Mouse (Mus musculus) E14TG2a.4 (cell line): Measurements from ENCODE around the gene Fra10ac1.

Experiments
- CTCF ChIP-seq: conservative IDR thresholded peaks from 2 replicates; pipeline ENCODE4 v1.5.1; 2014; ENCODE audit warnings: low read length
- NANOG ChIP-seq: IDR thresholded peaks from 2 replicates; pipeline ENCODE4 v1.6.1; 2014; ENCODE audit warnings: borderline replicate concordance, low read length, mixed read lengths
- POU5F1 ChIP-seq: IDR thresholded peaks from 2 replicates; pipeline ENCODE4 v1.6.1; 2014; ENCODE audit warnings: low read length, borderline replicate concordance

DNA sequence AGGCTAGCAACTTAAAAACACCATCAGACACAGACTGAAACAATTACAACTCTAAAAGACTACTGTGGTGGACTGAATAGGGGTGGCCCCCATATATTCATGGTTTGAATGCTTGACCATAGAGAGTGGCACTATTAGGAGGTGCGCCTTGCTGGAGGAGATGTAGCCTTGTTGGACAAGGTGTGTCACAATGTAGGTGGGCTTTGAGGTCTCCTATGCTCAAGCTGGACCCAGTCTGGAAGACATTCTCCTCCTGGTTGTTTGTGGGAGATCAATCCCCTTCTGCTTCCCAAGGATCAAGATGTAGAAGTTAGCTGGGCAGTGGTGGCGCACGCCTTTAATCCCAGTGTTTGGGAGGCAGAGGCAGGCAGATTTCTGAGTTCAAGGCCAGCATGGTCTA, 6.3 kb downstream of the Fra10ac1 start:
- TF ChIP-seq CTCF (no peak), NANOG (no peak), POU5F1 (no peak)
